11 mouse cellular contexts compared by ENCODE assay signal in the genomic region with DNA sequence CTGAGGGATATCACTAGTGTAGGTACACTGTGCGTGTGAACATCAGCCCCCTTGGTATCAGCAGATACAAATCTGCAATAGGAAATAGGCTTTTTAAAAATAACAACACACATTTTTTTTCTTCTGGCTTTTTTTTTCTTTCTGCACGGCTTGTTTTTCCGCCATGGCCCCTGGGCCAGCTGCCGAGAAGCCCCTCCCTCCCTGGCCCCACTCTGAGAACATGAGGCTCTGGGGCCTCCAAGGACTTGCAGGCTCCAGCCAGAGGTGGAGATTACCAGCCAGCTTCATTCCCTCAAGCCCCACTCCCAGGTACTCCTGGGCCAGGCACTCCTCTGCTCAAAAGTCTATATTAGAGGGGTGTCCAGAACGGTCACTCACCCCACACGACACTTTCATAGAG. TPM values are rescaled to one million over a fixed set of nuclear protein-coding genes. Genes with fewer than 3 reads are reported as not detected.
DNase-seq lines count a peak whose midpoint lies in the region; ATAC-seq and TF ChIP-seq lines count a peak whose summit lies in the region.
"Had no signal": no experiment of that assay in that cellular context is flagged by ENCODE, and none has a peak within 500 bp of the region (broad histone marks: within the 10 kb centered on the region; RNA-seq: fewer than 3 reads in every experiment).

No protein-coding gene starts in this region.

- H3K9ac ChIP-seq in hindbrain, postnatal 0 days (replicated peaks; ENCODE audit: low read length), result no peak overlapping the region
- no peak overlapping the region for H3K9ac ChIP-seq in lung, postnatal 0 days (replicated peaks; ENCODE audit: low read depth)
- peak overlapping the region; percentile 38 for H3K9ac ChIP-seq in embryonic facial prominence, embryonic 14.5 days (ENCODE audit: low read depth, low read length)
- H3K9ac ChIP-seq in limb, embryonic 12.5 days (replicated peaks), result no peak overlapping the region

- WGBS in hindbrain, embryonic 10.5 days, result 69% methylated on average over 6 of the region's 6 CpGs
- WGBS in hindbrain, postnatal 0 days, result 56% methylated on average over 6 of the region's 6 CpGs
- 17% methylated on average over 6 of the region's 6 CpGs for WGBS in lung, postnatal 0 days
- WGBS in embryonic facial prominence, embryonic 14.5 days, result 38% methylated on average over 6 of the region's 6 CpGs
- WGBS in limb, embryonic 12.5 days, result 51% methylated on average over 6 of the region's 6 CpGs

- no peaks in the 10 kb centered on the region for H3K36me3 ChIP-seq in hindbrain, embryonic 10.5 days
- H3K36me3 ChIP-seq in hindbrain, postnatal 0 days (ENCODE audit: insufficient read depth, low read length), result no peaks in the 10 kb centered on the region
- no peaks in the 10 kb centered on the region for H3K36me3 ChIP-seq in lung, postnatal 0 days (ENCODE audit: insufficient read depth, low read length)
- no peaks in the 10 kb centered on the region for H3K36me3 ChIP-seq in embryonic facial prominence, embryonic 14.5 days (ENCODE audit: control insufficient read depth, insufficient read depth, low read length)
- 0 out of 2 replicates have a peak, but pooled peaks cover 13% of the 10 kb centered on the region for H3K36me3 ChIP-seq in limb, embryonic 12.5 days

- no peak for DNase-seq in hindbrain, embryonic 10.5 days (ENCODE audit: low spot score)
- DNase-seq in hindbrain, postnatal 0 days (ENCODE audit: low spot score), result no peak
- DNase-seq in lung, postnatal 0 days (ENCODE audit: low spot score), result no peak
- DNase-seq in lung, postnatal 25 days (ENCODE audit: low spot score), result no peak
- peak; percentile 78 for DNase-seq in embryonic facial prominence, embryonic 14.5 days (ENCODE audit: low spot score)
- DNase-seq in urinary bladder, postnatal 10 days (ENCODE audit: low spot score), result no peak
- DNase-seq: midbrain, embryonic 14.5 days; right cerebral cortex, postnatal 25 days; thymus, postnatal 36 days had no signal

- TF ChIP-seq CTCF in hindbrain, postnatal 0 days (IDR thresholded peaks at IDR 0.05; ENCODE audit: low read depth), result no peak
- TF ChIP-seq CTCF in lung, postnatal 0 days (IDR thresholded peaks at IDR 0.05), result no peak

- peak overlapping the region; percentile 40; the same call in 1 of the 2 replicates for H3K27ac ChIP-seq in hindbrain, embryonic 10.5 days
- no peak overlapping the region for H3K27ac ChIP-seq in hindbrain, postnatal 0 days
- peak overlapping the region; percentile 60; the same call in 1 of the 2 replicates for H3K27ac ChIP-seq in lung, postnatal 0 days (ENCODE audit: low read length)
- peak overlapping the region; percentile 35; the same call in 1 of the 2 replicates for H3K27ac ChIP-seq in embryonic facial prominence, embryonic 14.5 days (replicated peaks; ENCODE audit: low read depth, low read length)
- H3K27ac ChIP-seq in limb, embryonic 12.5 days, result peak overlapping the region; percentile 43

- H3K4me1 ChIP-seq in hindbrain, embryonic 10.5 days (replicated peaks), result peaks cover 59% of the 10 kb centered on the region
- H3K4me1 ChIP-seq in hindbrain, postnatal 0 days (ENCODE audit: insufficient read depth, low read length), result peaks cover 25% of the 10 kb centered on the region; the same call in 1 of the 2 replicates
- peaks cover 31% of the 10 kb centered on the region for H3K4me1 ChIP-seq in lung, postnatal 0 days (ENCODE audit: insufficient read depth, low read depth, low read length)
- peaks cover 47% of the 10 kb centered on the region for H3K4me1 ChIP-seq in embryonic facial prominence, embryonic 14.5 days (ENCODE audit: control insufficient read depth, insufficient read depth, low read length)
- H3K4me1 ChIP-seq in limb, embryonic 12.5 days (replicated peaks), result peaks cover 46% of the 10 kb centered on the region

- no peak for TF ChIP-seq EP300 in lung, postnatal 0 days (IDR thresholded peaks at IDR 0.05)

- no peaks in the 10 kb centered on the region for H3K9me3 ChIP-seq in hindbrain, embryonic 10.5 days
- H3K9me3 ChIP-seq in hindbrain, postnatal 0 days (ENCODE audit: low read length), result no peaks in the 10 kb centered on the region
- no peaks in the 10 kb centered on the region for H3K9me3 ChIP-seq in lung, postnatal 0 days (ENCODE audit: low read length)
- H3K9me3 ChIP-seq in embryonic facial prominence, embryonic 14.5 days (ENCODE audit: control insufficient read depth, low read length), result no peaks in the 10 kb centered on the region
- no peaks in the 10 kb centered on the region for H3K9me3 ChIP-seq in limb, embryonic 12.5 days

- H3K4me2 ChIP-seq in hindbrain, postnatal 0 days (ENCODE audit: low read depth, low read length), result no peak overlapping the region
- H3K4me2 ChIP-seq in lung, postnatal 0 days (replicated peaks; ENCODE audit: low read depth, low read length), result no peak overlapping the region
- no peak overlapping the region for H3K4me2 ChIP-seq in embryonic facial prominence, embryonic 14.5 days (ENCODE audit: low read depth, low read length)
- H3K4me2 ChIP-seq in limb, embryonic 12.5 days, result no peak overlapping the region

- H3K4me3 ChIP-seq in hindbrain, embryonic 10.5 days, result no peak overlapping the region
- H3K4me3 ChIP-seq in hindbrain, postnatal 0 days (ENCODE audit: low read length), result no peak overlapping the region
- H3K4me3 ChIP-seq in lung, postnatal 0 days (ENCODE audit: low read depth, low read length), result no peak overlapping the region
- H3K4me3 ChIP-seq in embryonic facial prominence, embryonic 14.5 days (ENCODE audit: low read depth, low read length), result no peak overlapping the region
- no peak overlapping the region for H3K4me3 ChIP-seq in limb, embryonic 12.5 days (replicated peaks)

- no peaks in the 10 kb centered on the region for H3K27me3 ChIP-seq in hindbrain, embryonic 10.5 days (ENCODE audit: insufficient read depth, poor library complexity, severe bottlenecking)
- no peaks in the 10 kb centered on the region for H3K27me3 ChIP-seq in hindbrain, postnatal 0 days (ENCODE audit: insufficient read depth, low read length)
- no peaks in the 10 kb centered on the region for H3K27me3 ChIP-seq in lung, postnatal 0 days (replicated peaks; ENCODE audit: insufficient read depth, low read length)
- H3K27me3 ChIP-seq in embryonic facial prominence, embryonic 14.5 days (replicated peaks; ENCODE audit: control insufficient read depth, insufficient read depth, low read length), result no peaks in the 10 kb centered on the region
- H3K27me3 ChIP-seq in limb, embryonic 12.5 days, result no peaks in the 10 kb centered on the region

- ATAC-seq in hindbrain, postnatal 0 days, result no peak
- no peak for ATAC-seq in lung, postnatal 0 days
- ATAC-seq in embryonic facial prominence, embryonic 14.5 days (ENCODE audit: low read depth), result no peak
- ATAC-seq in limb, embryonic 12.5 days (ENCODE audit: insufficient number of reproducible peaks, insufficient read depth, low FRiP score, low TSS enrichment, low read depth), result no peak
- ATAC-seq in monocyte, adult 5-6 weeks (replicated peaks; ENCODE audit: insufficient number of reproducible peaks, low FRiP score, low TSS enrichment, poor library complexity, severe bottlenecking), result no peak

RNA-seq across cellular contexts. Expression of a gene that starts 4.5 kb away (rescaled TPM):
- polyA plus RNA-seq in hindbrain, embryonic 10.5 days (2016; fragmentation: Nextera tagmentation; extraction: Ambion mirVana), result 2.1 and 2.3 TPM in 2 replicates
- 14.9 and 15.6 TPM in 2 replicates for total RNA-seq in hindbrain, postnatal 0 days (2014; rRNA removed)
- polyA plus RNA-seq in hindbrain, postnatal 0 days (2015; fragmentation: Nextera tagmentation; extraction: Ambion mirVana), result 3.5 and 3.7 TPM in 2 replicates
- polyA plus RNA-seq in lung, postnatal 0 days (2015; fragmentation: Nextera tagmentation; extraction: Ambion mirVana), result 3.7 and 4.5 TPM in 2 replicates
- 4.6 and 4.8 TPM in 2 replicates for polyA plus RNA-seq in embryonic facial prominence, embryonic 14.5 days (2014; fragmentation: Nextera tagmentation; extraction: Ambion mirVana)
- 6.1 and 7.2 TPM in 2 replicates for polyA plus RNA-seq in limb, embryonic 12.5 days (2016; fragmentation: Nextera tagmentation; extraction: Ambion mirVana)
- 1.4 to 6.8 TPM (median 4.0 TPM) in 3 replicates for total RNA-seq in monocyte, adult 5-6 weeks (2017)
